Mouse (Mus musculus) forebrain, embryonic 12.5 days (tissue): ENCODE data around the gene Vangl1. TPM values are rescaled to one million over a fixed set of nuclear protein-coding genes. Genes with fewer than 3 reads are reported as not detected.
"Not testable (repeated sequence)": the region's sequence is repeated elsewhere in the genome, so short reads cannot be mapped to it uniquely, and the experiment has no call there.

Source experiments
- ATAC-seq: fragments of 200-750 bp; cut with Nextera tagmentation; 2 replicates; pipeline ENCODE4 v1.8.0; 2017; ENCODE audit warnings: moderate TSS enrichment; ENCODE audit not compliant: low FRiP score
- H3K27ac ChIP-seq: fragments of 300-500 bp; sonication (generic); 2 replicates; pipeline ENCODE4 v1.5.1; 2016; ENCODE audit warnings: mild to moderate bottlenecking
- H3K27me3 ChIP-seq: fragments of 300-500 bp; sonication (generic); 2 replicates; pipeline ENCODE4 v1.6.1; 2016; ENCODE audit warnings: mild to moderate bottlenecking
- H3K36me3 ChIP-seq: fragments of 300-500 bp; sonication (generic); replicated peaks from 2 replicates; pipeline ENCODE4 v1.6.1; 2016; ENCODE audit warnings: mild to moderate bottlenecking
- H3K4me1 ChIP-seq: fragments of 300-500 bp; sonication (generic); 2 replicates; pipeline ENCODE4 v1.6.1; 2016
- H3K4me2 ChIP-seq: fragments of 300-500 bp; sonication (generic); 2 replicates; pipeline ENCODE4 v1.6.1; 2016; ENCODE audit warnings: mild to moderate bottlenecking, moderate library complexity
- H3K4me3 ChIP-seq: fragments of 300-500 bp; sonication (generic); replicated peaks from 2 replicates; pipeline ENCODE4 v1.5.1; 2016; ENCODE audit warnings: mild to moderate bottlenecking
- H3K9ac ChIP-seq: fragments of 300-500 bp; sonication (generic); 2 replicates; pipeline ENCODE4 v1.6.1; 2016; ENCODE audit warnings: mild to moderate bottlenecking
- H3K9me3 ChIP-seq: fragments of 300-500 bp; sonication (generic); 2 replicates; pipeline ENCODE4 v1.6.1; 2016
- WGBS: fragments of 180-500 bp; shearing (Covaris S2); methylation state at CpG from one replicate; pipeline ENCODE4 v1.1.7; 2016; 5-methylcytosine and 5-hydroxymethylcytosine counted together
- polyA plus RNA-seq: library from polyadenylated mRNA; unstranded; fragments of >200 nt; fragmentation: Nextera tagmentation; extraction: Ambion mirVana; gene quantifications from 2 replicates; pipeline ENCODE4 v1.2.1, GENCODE M21; 2016

Vangl1 gene
- polyA plus RNA-seq, 1 experiment from 2014 or later, result 5.8 TPM

DNA sequence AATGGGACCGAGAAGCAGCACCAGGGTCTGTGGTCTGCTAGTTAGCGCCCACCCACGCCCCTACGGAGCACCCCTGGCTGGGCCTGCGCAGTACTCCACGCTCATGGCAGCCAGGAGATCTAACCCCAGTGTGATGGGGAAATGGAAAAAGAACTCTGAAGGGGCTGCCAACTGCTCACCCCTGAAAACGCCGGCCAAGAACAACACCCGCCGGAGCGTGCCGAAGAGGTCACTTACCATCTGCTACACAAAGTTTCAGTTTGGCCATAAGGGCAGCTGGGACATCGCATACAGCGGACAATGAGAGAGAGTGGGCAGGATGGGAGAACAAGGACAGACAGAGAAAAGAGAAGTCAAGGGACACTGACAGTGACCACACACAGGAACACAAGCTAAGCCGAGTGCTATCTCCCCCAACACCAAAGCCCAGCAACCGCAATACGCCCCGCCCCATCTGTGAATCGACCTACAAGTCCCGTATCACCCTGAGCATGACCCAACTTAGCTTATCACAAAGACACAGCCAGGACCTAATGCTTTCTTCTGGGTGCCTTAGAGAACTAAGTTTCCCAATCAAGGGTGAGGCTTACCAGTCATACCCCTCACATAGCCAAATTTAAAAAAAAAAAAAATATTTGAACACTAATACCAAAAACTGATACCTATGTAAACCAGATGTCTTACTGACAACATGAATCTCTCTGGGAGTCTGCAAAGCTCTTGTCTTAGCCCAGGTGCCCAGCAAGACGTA lies 38.8 kb downstream of the Vangl1 start:
- WGBS, result 89% methylated on average over 21 of the region's 21 CpGs
- H3K4me3 ChIP-seq, result no peak overlapping the region
- H3K4me2 ChIP-seq, result no peak overlapping the region
- no peaks in the 10 kb centered on the region for H3K36me3 ChIP-seq
- H3K9me3 ChIP-seq, result no peaks in the 10 kb centered on the region
- ATAC-seq, result no peak
- no peak overlapping the region for H3K9ac ChIP-seq
- H3K4me1 ChIP-seq, result peaks cover 17% of the 10 kb centered on the region
- H3K27me3 ChIP-seq, result no peaks in the 10 kb centered on the region; the same call in 1 of the 2 replicates
- no peak overlapping the region for H3K27ac ChIP-seq

DNA sequence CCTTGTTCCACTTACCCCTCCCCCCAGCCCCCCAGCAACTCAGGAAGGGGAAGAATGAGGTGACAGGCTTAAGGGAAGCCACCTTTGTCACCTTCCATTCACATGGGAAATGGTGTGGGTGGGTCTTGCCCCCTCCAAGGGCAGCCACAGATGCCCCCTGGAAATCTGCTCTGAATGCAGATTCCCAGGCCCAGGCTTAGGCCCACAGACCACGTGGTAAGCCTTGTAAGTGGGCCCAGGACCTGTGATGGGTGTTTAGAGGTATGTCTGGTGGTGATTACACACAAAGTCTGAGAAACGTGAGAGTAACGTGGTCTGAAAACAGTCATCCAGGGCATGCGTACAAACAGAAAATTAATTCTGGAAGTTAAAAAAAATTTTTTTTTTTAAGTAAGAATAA lies 39.6 kb downstream of the Vangl1 start:
- no peaks in the 10 kb centered on the region for H3K9me3 ChIP-seq
- H3K4me3 ChIP-seq, result no peak overlapping the region
- H3K27me3 ChIP-seq, result no peaks in the 10 kb centered on the region; the same call in 1 of the 2 replicates
- H3K9ac ChIP-seq, result no peak overlapping the region
- H3K4me1 ChIP-seq, result peaks cover 17% of the 10 kb centered on the region
- ATAC-seq, result no peak
- 65% methylated on average over 4 of the region's 4 CpGs for WGBS
- H3K27ac ChIP-seq, result no peak overlapping the region
- H3K4me2 ChIP-seq, result no peak overlapping the region
- no peaks in the 10 kb centered on the region for H3K36me3 ChIP-seq

DNA sequence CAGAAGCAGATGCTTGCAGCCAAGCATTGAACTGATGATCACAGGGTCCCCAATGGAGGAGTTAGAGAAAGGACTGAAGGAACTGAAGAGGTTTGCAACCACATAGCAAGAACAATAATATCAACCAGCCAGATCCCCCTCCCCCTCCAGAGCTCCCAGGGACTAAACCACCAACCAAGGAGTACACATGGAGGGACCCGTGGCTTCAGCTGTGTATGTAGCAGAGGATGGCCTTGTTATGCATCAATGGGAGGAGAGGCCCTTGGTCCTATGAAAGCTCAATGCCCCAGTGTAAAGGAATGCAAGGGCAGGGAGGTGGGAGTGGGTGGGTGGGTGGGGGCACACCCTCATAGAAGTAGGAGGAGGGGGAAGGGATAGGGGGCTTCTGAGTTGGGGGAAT lies 40.6 kb downstream of the Vangl1 start:
- not testable (repeated sequence) for H3K36me3 ChIP-seq, H3K27me3 ChIP-seq, H3K9me3 ChIP-seq, H3K9ac ChIP-seq, H3K4me3 ChIP-seq, H3K4me2 ChIP-seq, ATAC-seq, H3K27ac ChIP-seq
- WGBS, result 75% methylated on average over 1 of the region's 1 CpGs
- H3K4me1 ChIP-seq, result peaks cover 17% of the 10 kb centered on the region

DNA sequence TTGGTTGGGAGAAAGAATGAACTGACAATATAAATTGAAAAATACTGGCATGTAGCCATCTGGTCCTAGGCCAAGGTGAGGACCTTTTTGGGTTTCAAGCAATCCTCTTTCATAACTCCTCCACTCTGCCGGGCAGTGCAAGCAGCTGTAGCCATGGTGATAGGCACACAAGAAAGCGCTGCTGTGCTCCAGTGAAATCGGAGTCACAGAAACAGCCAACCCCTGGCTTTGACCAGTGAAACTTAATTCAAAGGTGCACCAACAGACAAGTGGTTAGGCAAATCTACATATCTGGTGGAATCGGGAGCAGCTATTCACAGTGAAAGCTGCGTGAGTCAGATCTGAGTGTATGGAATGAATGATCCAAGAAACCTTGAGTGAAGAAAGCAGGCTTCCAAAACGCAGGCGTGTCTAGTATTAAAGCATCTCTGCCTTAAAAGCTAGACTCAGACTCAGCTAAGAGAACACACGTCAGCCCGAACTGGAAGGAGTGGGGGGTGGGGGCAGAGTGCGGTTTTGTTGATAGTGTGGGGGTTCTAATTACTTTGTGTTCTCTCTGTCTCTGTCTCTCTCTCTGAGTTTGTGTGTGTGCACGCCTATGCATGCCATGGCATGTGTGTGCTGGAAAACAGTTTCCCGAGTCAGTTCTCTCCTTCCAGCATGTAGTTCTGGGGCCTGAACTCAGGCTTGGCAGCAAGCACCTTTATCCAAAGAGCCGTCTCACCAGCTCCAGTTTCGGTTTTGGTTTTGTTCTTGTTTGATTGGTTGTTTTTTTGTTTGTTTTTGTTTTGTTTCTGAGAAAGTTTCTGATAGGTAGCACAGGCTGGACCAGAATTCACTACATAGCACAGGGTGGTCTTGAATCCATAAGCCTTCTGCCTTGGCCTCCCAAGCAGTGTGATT lies 44.8 kb downstream of the Vangl1 start:
- no peaks in the 10 kb centered on the region for H3K36me3 ChIP-seq
- no peak overlapping the region; the same call in 1 of the 2 replicates for H3K4me2 ChIP-seq
- H3K9ac ChIP-seq, result no peak overlapping the region
- peaks cover 7% of the 10 kb centered on the region for H3K4me1 ChIP-seq
- no peak overlapping the region for H3K4me3 ChIP-seq
- 0 out of 2 replicates have a peak overlapping the region, but pooled peaks have one; percentile 33 for H3K27ac ChIP-seq
- ATAC-seq, result no peak
- H3K27me3 ChIP-seq, result no peaks in the 10 kb centered on the region
- 69% methylated on average over 14 of the region's 14 CpGs for WGBS
- H3K9me3 ChIP-seq, result no peaks in the 10 kb centered on the region

DNA sequence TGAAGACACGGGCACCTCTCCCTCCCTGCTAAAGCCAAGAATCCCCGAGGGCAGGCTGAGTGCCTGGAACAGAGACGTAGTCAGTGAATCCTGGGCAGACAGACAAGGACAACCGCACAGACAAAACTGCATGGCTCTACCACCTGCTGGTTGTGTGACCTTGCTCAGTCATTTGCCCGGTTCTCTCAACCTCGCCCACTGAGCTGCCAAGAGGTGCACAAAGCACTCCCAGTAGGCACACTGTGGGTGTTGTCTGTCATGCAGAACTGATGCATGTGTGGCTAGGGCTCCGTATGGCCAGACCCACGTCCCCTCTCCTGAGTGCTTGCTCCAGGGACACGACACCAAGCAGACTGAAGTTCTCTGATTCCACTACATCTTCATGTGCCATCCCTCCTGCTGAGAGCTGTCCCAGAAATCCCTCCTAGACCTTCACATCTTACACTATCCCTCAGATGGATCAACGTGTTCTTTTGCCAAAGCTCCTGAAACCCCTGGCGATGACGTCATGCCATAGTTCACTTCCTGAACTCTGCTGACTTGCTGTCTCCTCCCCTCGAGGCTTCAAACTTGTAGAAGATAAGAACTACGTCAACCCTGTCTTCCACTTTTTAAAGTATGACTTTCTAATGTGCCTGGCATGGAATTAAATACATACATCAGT lies 45.6 kb downstream of the Vangl1 start:
- H3K4me1 ChIP-seq, result peaks cover 7% of the 10 kb centered on the region

DNA sequence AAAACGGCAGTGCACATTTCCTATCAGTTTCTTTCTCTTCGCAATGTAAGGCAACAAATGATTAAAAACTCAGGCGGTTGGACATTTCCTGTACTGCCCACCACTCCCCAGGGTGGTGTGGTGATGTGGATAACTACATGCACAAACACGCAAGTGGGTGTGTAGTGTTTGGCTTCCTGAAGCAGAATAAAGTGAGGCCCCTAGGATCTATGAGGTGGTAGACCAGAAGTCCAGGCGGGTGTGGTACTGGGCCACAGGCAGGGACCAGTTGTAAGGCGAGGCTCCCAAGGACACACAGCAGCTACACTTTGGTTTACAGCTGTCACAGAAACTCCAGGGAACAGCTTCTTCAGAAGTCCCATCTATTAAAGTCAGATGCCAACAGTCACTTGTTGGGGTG lies 46.8 kb downstream of the Vangl1 start:
- Histone ChIP-seq H3K9me3 (no peaks in the 10 kb centered on the region), H3K4me3 (no peak overlapping the region), H3K27me3 (0 out of 2 replicates have a peak, but pooled peaks cover 3% of the 10 kb centered on the region), H3K4me1 (peaks cover 12% of the 10 kb centered on the region), H3K9ac (no peak overlapping the region), H3K4me2 (no peak overlapping the region), H3K36me3 (no peaks in the 10 kb centered on the region), H3K27ac (no peak overlapping the region)
- no peak for ATAC-seq
- WGBS, result 91% methylated on average over 6 of the region's 6 CpGs

More for the DNA sequence above, 45.6 kb downstream of the Vangl1 start:
- 80% methylated on average over 14 of the region's 14 CpGs for WGBS
- Histone ChIP-seq H3K4me2 (no peak overlapping the region), H3K27me3 (0 out of 2 replicates have a peak, but pooled peaks cover 3% of the 10 kb centered on the region), H3K4me3 (no peak overlapping the region), H3K9me3 (no peaks in the 10 kb centered on the region), H3K27ac (0 out of 2 replicates have a peak overlapping the region, but pooled peaks have one; percentile 33), H3K36me3 (no peaks in the 10 kb centered on the region), H3K9ac (no peak overlapping the region)
- ATAC-seq, result no peak

DNA sequence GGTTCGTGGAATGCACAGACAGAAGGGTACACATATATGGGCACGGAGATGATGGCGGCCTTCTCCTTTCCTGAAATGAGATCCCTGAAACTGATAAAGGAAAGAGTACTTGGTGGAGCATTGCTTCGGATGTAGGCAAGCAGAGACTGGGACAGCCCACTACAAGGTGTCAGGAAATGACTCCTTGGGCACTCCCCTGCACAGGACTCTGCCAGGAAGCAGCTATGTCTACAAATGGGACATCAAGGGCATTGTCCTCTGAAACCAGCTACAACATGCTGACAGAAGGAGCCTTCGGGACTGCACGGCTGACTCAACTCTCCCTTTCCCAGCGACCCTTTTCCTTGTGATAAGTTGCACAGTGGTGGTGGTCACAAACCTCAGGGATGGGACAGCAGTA lies 47.8 kb downstream of the Vangl1 start:
- Histone ChIP-seq H3K4me3 (no peak overlapping the region), H3K4me1 (peaks cover 21% of the 10 kb centered on the region), H3K36me3 (no peaks in the 10 kb centered on the region), H3K27me3 (0 out of 2 replicates have a peak, but pooled peaks cover 3% of the 10 kb centered on the region), H3K9ac (no peak overlapping the region), H3K27ac (no peak overlapping the region), H3K4me2 (no peak overlapping the region), H3K9me3 (no peaks in the 10 kb centered on the region)
- no peak for ATAC-seq
- WGBS, result 94% methylated on average over 7 of the region's 7 CpGs

DNA sequence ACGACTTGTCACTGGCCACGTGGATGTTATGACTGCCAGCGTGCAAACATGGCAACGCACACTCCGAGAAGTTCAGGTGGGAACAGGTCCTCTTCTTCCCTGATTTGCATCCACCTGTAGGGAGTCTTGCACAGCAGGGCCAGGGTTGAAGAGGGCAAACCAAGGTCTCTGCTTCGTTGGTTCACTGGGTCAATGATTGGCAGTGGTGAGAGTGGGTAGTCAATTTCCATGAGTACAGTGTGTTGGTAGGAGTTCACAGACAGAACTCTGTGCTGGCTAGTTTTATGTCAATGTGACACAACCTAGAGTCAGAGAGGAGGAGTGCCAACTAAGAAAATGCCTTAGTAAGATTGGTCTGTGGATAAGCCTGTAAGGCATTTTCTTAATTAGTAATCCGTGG lies 50.4 kb downstream of the Vangl1 start:
- ATAC-seq, result no peak
- no peak overlapping the region for H3K4me3 ChIP-seq
- no peak overlapping the region for H3K4me2 ChIP-seq
- 89% methylated on average over 7 of the region's 7 CpGs for WGBS
- peaks cover 20% of the 10 kb centered on the region for H3K4me1 ChIP-seq
- no peaks in the 10 kb centered on the region for H3K9me3 ChIP-seq
- H3K9ac ChIP-seq, result no peak overlapping the region
- H3K36me3 ChIP-seq, result no peaks in the 10 kb centered on the region
- H3K27ac ChIP-seq, result no peak overlapping the region
- H3K27me3 ChIP-seq, result 0 out of 2 replicates have a peak, but pooled peaks cover 5% of the 10 kb centered on the region

DNA sequence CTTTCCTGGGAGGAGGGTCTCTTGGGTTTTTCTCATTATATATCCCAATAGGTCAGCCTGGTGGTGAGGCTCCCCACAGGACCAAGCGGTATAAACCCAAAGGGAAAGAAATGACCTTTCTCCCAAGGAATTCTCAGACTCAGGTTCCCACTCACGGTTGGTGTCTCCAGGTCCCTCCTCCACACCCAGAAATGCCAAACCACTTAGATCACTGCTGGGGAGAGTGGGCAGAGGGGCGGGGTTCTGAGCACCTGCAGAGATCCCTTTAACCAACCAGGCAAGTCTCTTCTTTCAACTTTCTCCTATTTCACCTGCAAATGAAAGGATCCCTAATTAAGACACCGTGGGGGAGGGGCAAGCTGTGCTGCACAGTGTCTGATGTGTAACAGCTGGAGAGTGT lies 51.6 kb downstream of the Vangl1 start:
- H3K4me3 ChIP-seq, result no peak overlapping the region

DNA sequence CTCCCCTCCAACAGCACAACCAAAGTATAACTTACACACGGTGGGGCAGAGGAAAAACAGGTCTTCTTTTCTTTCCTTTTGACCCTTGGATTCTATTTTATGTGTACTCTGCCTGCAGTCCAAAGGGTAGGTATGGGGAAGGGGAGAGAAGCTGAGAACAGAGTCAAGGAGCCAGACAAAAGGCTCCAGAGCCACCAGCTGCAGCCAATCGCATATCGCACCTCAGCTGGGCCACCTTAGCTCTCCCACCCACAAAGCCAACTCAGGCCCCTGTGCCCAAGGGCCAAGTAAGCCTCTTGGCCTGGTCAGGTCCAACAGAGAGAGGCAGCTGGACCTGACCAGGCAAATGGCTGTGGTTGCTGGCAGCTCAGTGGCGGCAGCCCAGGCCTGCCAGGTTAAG lies 52.0 kb downstream of the Vangl1 start:
- no peaks in the 10 kb centered on the region for H3K36me3 ChIP-seq
- H3K9ac ChIP-seq, result no peak overlapping the region
- H3K4me2 ChIP-seq, result no peak overlapping the region
- H3K27me3 ChIP-seq, result 0 out of 2 replicates have a peak, but pooled peaks cover 5% of the 10 kb centered on the region
- 17% methylated on average over 4 of the region's 4 CpGs for WGBS
- peaks cover 24% of the 10 kb centered on the region for H3K4me1 ChIP-seq
- 0 out of 2 replicates have a peak, but pooled peaks have one; percentile 11 for ATAC-seq
- no peaks in the 10 kb centered on the region for H3K9me3 ChIP-seq
- H3K27ac ChIP-seq, result no peak overlapping the region
- H3K4me3 ChIP-seq, result no peak overlapping the region

More for the DNA sequence above, 51.6 kb downstream of the Vangl1 start:
- WGBS, result 5% methylated on average over 4 of the region's 4 CpGs
- Histone ChIP-seq H3K27ac (no peak overlapping the region), H3K9ac (no peak overlapping the region), H3K4me1 (peaks cover 22% of the 10 kb centered on the region), H3K4me2 (no peak overlapping the region), H3K9me3 (no peaks in the 10 kb centered on the region), H3K36me3 (no peaks in the 10 kb centered on the region), H3K27me3 (0 out of 2 replicates have a peak, but pooled peaks cover 5% of the 10 kb centered on the region)
- ATAC-seq, result peak; percentile 41; the same call in 1 of the 2 replicates

DNA sequence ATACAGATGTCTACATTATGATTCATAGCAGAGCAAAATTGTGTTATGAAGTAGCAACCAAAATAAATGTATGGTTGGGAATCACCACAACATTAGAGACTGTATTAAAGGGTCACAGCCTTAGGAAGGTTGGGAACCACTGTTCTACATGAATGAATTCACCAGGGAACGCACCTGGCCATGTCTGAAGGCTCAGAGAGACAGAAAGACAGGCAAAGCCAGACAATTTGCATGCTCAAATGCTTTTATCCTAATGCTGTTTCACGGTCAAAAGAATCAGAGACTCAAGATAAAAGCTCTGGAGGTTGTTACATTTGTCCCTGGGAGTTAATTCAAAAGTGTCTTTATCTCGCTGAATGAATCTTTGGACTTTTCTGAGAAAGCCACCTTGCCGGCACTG lies 52.6 kb downstream of the Vangl1 start:
- no peak overlapping the region for H3K9ac ChIP-seq
- peaks cover 29% of the 10 kb centered on the region for H3K4me1 ChIP-seq
- H3K27ac ChIP-seq, result no peak overlapping the region
- 20% methylated on average over 4 of the region's 4 CpGs for WGBS
- no peaks in the 10 kb centered on the region for H3K9me3 ChIP-seq
- no peak overlapping the region for H3K4me3 ChIP-seq
- ATAC-seq, result no peak
- no peaks in the 10 kb centered on the region for H3K36me3 ChIP-seq
- H3K4me2 ChIP-seq, result no peak overlapping the region
- 0 out of 2 replicates have a peak, but pooled peaks cover 5% of the 10 kb centered on the region for H3K27me3 ChIP-seq

DNA sequence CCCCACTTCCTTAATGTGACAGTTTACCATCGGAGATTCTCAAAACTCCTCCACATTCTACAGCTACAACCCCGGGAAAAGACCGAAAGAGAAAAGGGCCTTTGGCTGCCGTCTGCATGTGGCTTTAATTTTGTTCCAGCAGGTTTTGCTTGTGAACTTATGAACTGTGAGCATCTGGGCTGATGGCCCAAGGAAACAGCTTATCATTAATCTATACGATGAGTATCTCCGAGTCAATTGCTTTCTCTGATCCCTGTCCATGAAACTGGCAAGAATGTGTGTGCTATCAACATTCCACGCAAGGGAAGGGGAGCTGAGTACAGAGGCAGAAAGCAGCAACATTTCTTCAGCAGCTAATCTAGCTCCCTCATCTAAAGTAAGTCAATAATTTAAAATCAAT lies 54.6 kb downstream of the Vangl1 start:
- Histone ChIP-seq H3K4me1 (peaks cover 44% of the 10 kb centered on the region), H3K9me3 (no peaks in the 10 kb centered on the region), H3K9ac (no peak overlapping the region), H3K36me3 (no peaks in the 10 kb centered on the region), H3K27me3 (0 out of 2 replicates have a peak, but pooled peaks cover 5% of the 10 kb centered on the region), H3K4me2 (no peak overlapping the region), H3K27ac (no peak overlapping the region), H3K4me3 (no peak overlapping the region)
- no peak for ATAC-seq
- 85% methylated on average over 7 of the region's 7 CpGs for WGBS
